Mouse (Mus musculus): ENCODE data around the gene Samd7.

GRCm38 (mm10) chr3:30710191-30710590 lies 35.9 kb upstream of the Samd7 start:
- no peak for TF ChIP-seq CTCF (IDR thresholded peaks at IDR 0.05; ENCODE audit: borderline replicate concordance, extremely low read depth, insufficient read depth, insufficient read length)
- TF ChIP-seq POLR2A (IDR thresholded peaks at IDR 0.05; ENCODE audit: borderline replicate concordance, extremely low read depth, insufficient read depth, insufficient read length, poor library complexity, severe bottlenecking), result no peak

Measured in brain, embryonic 14.5 days (tissue).